Mouse (Mus musculus): Measurements from ENCODE around the gene Ralgps1. TPM values are rescaled to one million over a fixed set of nuclear protein-coding genes. Genes with fewer than 3 reads are reported as not detected.

The Ralgps1 gene
- total and polyA plus RNA-seq, 3 experiments, result 0.89 to 2.6 TPM; not detected in 1

DNA sequence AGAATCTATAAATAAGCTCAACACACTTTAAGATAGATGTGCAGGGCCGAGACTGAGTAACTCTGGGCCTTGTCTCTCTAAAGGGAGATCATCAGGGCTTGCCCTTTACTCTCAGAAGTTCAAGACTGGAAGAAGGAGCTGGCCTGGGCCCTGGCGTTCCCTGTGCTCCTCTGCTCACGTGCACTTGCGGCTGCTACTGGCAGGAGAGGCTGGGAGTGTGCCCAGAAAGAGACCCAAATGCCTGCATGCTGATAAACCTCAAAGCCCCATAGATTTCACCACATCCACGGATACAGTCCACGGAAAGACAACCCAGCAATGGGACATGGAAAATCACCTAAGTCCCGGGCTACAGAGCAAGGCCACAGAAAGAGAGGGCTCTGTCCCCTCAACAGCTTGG is 184.8 kb downstream of the Ralgps1 start:
- no peaks in the 10 kb centered on the region for H3K9me3 ChIP-seq (replicated peaks; ENCODE audit: insufficient read depth, low read length)
- H3K36me3 ChIP-seq (ENCODE audit: control insufficient read depth in 1 of 2, insufficient read depth in 2 of 2, low read length in 2 of 2), result no peaks in the 10 kb centered on the region
- H3K79me2 ChIP-seq (ENCODE audit: control insufficient read depth, insufficient read depth, low read length, poor library complexity), result no peaks in the 10 kb centered on the region
- no peak for DNase-seq (ENCODE audit: low read depth, low spot score)
- no peak overlapping the region for H3K4me3 ChIP-seq (ENCODE audit: control insufficient read depth in 1 of 2, insufficient read depth in 1 of 2, low read depth in 2 of 2, low read length in 2 of 2)
- no peak overlapping the region for H3K27ac ChIP-seq (ENCODE audit: control insufficient read depth, low read depth, low read length)
- TF ChIP-seq POLR2A (IDR thresholded peaks at IDR 0.05; ENCODE audit: control insufficient read depth in 1 of 2, insufficient read depth in 1 of 2, low read depth in 1 of 2, low read length in 2 of 2, poor library complexity in 1 of 2) (no peak), USF1 (IDR thresholded peaks at IDR 0.05; ENCODE audit: low read depth, low read length) (no peak), ELF1 (IDR thresholded peaks at IDR 0.05; ENCODE audit: low read depth, low read length) (no peak), NRF1 (IDR thresholded peaks at IDR 0.05; ENCODE audit: insufficient read depth, low read depth, low read length, poor library complexity, severe bottlenecking) (no peak), CTCF (IDR thresholded peaks at IDR 0.05 in 2 of 3, conservative IDR thresholded peaks at IDR 0.05 in 1 of 3; ENCODE audit: control insufficient read depth in 1 of 3, insufficient read depth in 1 of 3, low read depth in 2 of 3, low read length in 3 of 3, poor library complexity in 1 of 3, severe bottlenecking in 1 of 3) (no peak), MEF2A (IDR thresholded peaks at IDR 0.05; ENCODE audit: extremely low read depth, insufficient replicate concordance, low read depth, low read length, poor library complexity, severe bottlenecking) (no peak), TAL1 (IDR thresholded peaks at IDR 0.05; ENCODE audit: low read length) (no peak), UBTF (IDR thresholded peaks at IDR 0.05; ENCODE audit: borderline replicate concordance, insufficient read depth, low read depth, low read length) (no peak), MXI1 (IDR thresholded peaks at IDR 0.05; ENCODE audit: low read depth, low read length) (no peak), RAD21 (IDR thresholded peaks at IDR 0.05; ENCODE audit: low read depth, low read length) (no peak), ETS1 (IDR thresholded peaks at IDR 0.05; ENCODE audit: low read depth, low read length) (no peak), MAZ (IDR thresholded peaks at IDR 0.05; ENCODE audit: low read depth, low read length) (no peak), GATA1 (IDR thresholded peaks at IDR 0.05; ENCODE audit: low read depth, low read length) (no peak), TBP (IDR thresholded peaks at IDR 0.05; ENCODE audit: low read depth, low read length) (no peak), TCF12 (IDR thresholded peaks at IDR 0.05; ENCODE audit: low read depth, low read length) (no peak), NELFE (IDR thresholded peaks at IDR 0.05; ENCODE audit: low read depth, low read length) (no peak), CHD2 (IDR thresholded peaks at IDR 0.05; ENCODE audit: low read length) (no peak)
- no peaks in the 10 kb centered on the region for H3K4me1 ChIP-seq (ENCODE audit: control insufficient read depth in 1 of 2, insufficient read depth in 2 of 2, low read length in 2 of 2)
- H3K9ac ChIP-seq (ENCODE audit: control insufficient read depth, low read depth, low read length, poor library complexity, severe bottlenecking), result no peak overlapping the region
- no peaks in the 10 kb centered on the region for H3K27me3 ChIP-seq (ENCODE audit: control insufficient read depth in 1 of 2, insufficient read depth in 2 of 2, low read length in 2 of 2)

- Histone ChIP-seq H3K36me3 (ENCODE audit: control insufficient read depth in 1 of 2, insufficient read depth in 2 of 2, low read length in 2 of 2) (no peaks in the 10 kb centered on the region), H3K9me3 (replicated peaks; ENCODE audit: insufficient read depth, low read length) (no peaks in the 10 kb centered on the region), H3K4me1 (ENCODE audit: control insufficient read depth in 1 of 2, insufficient read depth in 2 of 2, low read length in 2 of 2) (no peaks in the 10 kb centered on the region), H3K4me3 (ENCODE audit: control insufficient read depth in 1 of 2, insufficient read depth in 1 of 2, low read depth in 2 of 2, low read length in 2 of 2) (no peak overlapping the region), H3K79me2 (ENCODE audit: control insufficient read depth, insufficient read depth, low read length, poor library complexity) (no peaks in the 10 kb centered on the region), H3K9ac (ENCODE audit: control insufficient read depth, low read depth, low read length, poor library complexity, severe bottlenecking) (no peak overlapping the region), H3K27ac (ENCODE audit: control insufficient read depth, low read depth, low read length) (no peak overlapping the region), H3K27me3 (ENCODE audit: control insufficient read depth in 1 of 2, insufficient read depth in 2 of 2, low read length in 2 of 2) (no peaks in the 10 kb centered on the region)
- DNase-seq (ENCODE audit: low read depth, low spot score), result peak; percentile 37
- TF ChIP-seq CTCF (IDR thresholded peaks at IDR 0.05 in 2 of 3, conservative IDR thresholded peaks at IDR 0.05 in 1 of 3; ENCODE audit: control insufficient read depth in 1 of 3, insufficient read depth in 1 of 3, low read depth in 2 of 3, low read length in 3 of 3, poor library complexity in 1 of 3, severe bottlenecking in 1 of 3) (peak; percentile 48 to 74 (median 66)), MAFK (IDR thresholded peaks at IDR 0.05; ENCODE audit: borderline replicate concordance, low read depth, low read length) (no peak), SIN3A (IDR thresholded peaks at IDR 0.05; ENCODE audit: low read length) (no peak), HCFC1 (IDR thresholded peaks at IDR 0.05; ENCODE audit: low read depth, low read length) (no peak), NELFE (IDR thresholded peaks at IDR 0.05; ENCODE audit: low read depth, low read length) (no peak), RAD21 (IDR thresholded peaks at IDR 0.05; ENCODE audit: low read depth, low read length) (peak; percentile 30), BHLHE40 (IDR thresholded peaks at IDR 0.05; ENCODE audit: borderline replicate concordance, low read depth, low read length) (no peak), SMC3 (IDR thresholded peaks at IDR 0.05; ENCODE audit: low read depth, low read length) (peak; percentile 82), ZC3H11A (IDR thresholded peaks at IDR 0.05; ENCODE audit: low read depth, low read length) (no peak), POLR2AphosphoS2 (IDR thresholded peaks at IDR 0.05; ENCODE audit: low read length) (no peak)
Observed at GRCm38 (mm10) chr2:33185258-33185657, 186.0 kb downstream of the Ralgps1 start.

Data from MEL (cell line).